Mouse (Mus musculus): ENCODE measurements around the gene Sox1.

DNA sequence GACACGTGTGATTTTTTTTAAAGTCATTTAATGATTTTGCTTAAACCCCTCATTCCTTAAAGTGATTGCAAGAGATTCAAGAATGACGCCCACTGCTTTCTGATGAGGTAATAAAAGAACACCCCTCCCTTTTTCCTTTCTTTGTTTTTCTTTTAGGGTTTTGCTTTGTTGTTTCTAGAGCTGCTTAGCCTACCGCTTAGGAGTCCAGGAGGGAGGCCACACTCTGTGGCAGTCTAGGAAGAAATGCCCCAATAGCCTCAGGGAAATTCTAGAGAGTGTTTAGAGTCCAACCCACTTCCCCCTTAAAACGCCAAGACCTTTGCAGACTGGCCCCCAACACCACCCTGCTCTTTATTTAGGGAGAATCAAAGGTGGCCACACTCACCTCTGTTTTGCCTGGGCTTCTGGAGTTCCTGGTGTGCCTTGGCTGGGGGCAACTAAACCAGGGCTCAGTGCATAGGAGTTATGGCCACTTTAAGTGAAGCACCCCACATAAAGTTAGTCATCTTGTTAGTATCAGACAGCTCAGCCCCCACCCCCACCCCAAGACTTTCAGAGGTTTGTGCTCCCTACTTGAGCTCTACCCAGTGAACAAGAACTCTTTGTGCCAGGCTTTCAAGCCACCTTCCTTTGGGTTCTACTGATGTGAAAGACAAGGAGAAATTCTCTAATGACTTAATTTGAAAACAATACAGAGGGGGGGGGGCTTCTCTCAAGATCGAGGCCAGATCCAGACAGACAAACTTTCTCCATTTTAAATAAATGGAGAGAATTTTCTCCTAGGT is 4.5 kb downstream of the Sox1 start:
- TF ChIP-seq CTCF (IDR thresholded peaks at IDR 0.05; ENCODE audit: extremely low read depth, insufficient read depth, insufficient read length, insufficient replicate concordance) (no peak), POLR2A (IDR thresholded peaks at IDR 0.05; ENCODE audit: low read depth, low read length) (no peak)
